Mouse (Mus musculus) E14TG2a.4 (cell line): ENCODE measurements at regions not wholly inside any gene's neighbourhood (a gene's known extent, or its start where the extent isn't known, plus 50 kb on each side); places are given as distances from the start of the nearest gene placed in this dataset.

Experiments used
- CTCF ChIP-seq: conservative IDR thresholded peaks from 2 replicates; pipeline ENCODE4 v1.5.1; 2014; ENCODE audit warnings: low read length
- NANOG ChIP-seq: IDR thresholded peaks from 2 replicates; pipeline ENCODE4 v1.6.1; 2014; ENCODE audit warnings: borderline replicate concordance, low read length, mixed read lengths

GRCm38 (mm10) chr12:12484921-12485680 is 223.2 kb downstream of the Fam49a start:
- TF ChIP-seq CTCF (no peak), NANOG (no peak)
